Mouse (Mus musculus) CH12.LX (cell line): Measurements from ENCODE around the gene Gm10447. TPM values are rescaled to one million over a fixed set of nuclear protein-coding genes. Genes with fewer than 3 reads are reported as not detected.

Experiments
- DNase-seq: peaks from one replicate; pipeline ENCODE4 v3.0.0-alpha.2; 2013; ENCODE audit errors: extremely low read depth
- H3K27ac ChIP-seq: 2 replicates; pipeline ENCODE4 v1.5.1; 2012; ENCODE audit warnings: low read depth, mild to moderate bottlenecking, control low read depth, moderate library complexity; ENCODE audit not compliant: insufficient read depth
- H3K27me3 ChIP-seq: replicated peaks from 2 replicates; pipeline ENCODE3; 2012; ENCODE audit warnings: inconsistent platforms
- H3K36me3 ChIP-seq, 2 experiments: replicated peaks in 1 of 2; 2 replicates each; pipeline versions ENCODE3 to v1.6.1; 2012; ENCODE audit warnings: inconsistent platforms in 1 of 2, low read length in 1 of 2, mild to moderate bottlenecking in 1 of 2, mixed read lengths in 1 of 2, moderate library complexity in 1 of 2; ENCODE audit not compliant: control insufficient read depth in 1 of 2, insufficient read depth in 1 of 2
- H3K4me1 ChIP-seq, 2 experiments: 2 replicates each; pipeline ENCODE4 v1.6.1; 2012; ENCODE audit warnings: inconsistent platforms in 1 of 2, moderate library complexity in 1 of 2; ENCODE audit not compliant: insufficient read depth in 2 of 2, control insufficient read depth in 1 of 2
- H3K4me2 ChIP-seq: 2 replicates; pipeline ENCODE4 v1.6.1; 2012; ENCODE audit warnings: low read depth, mild to moderate bottlenecking, control low read depth; ENCODE audit not compliant: poor library complexity, insufficient read depth, severe bottlenecking
- H3K4me3 ChIP-seq, 3 experiments: fragments of 150-350 bp in 1 of 3; sonication (generic) in 1 of 3; replicated peaks in 1 of 3; 2 replicates each; pipeline versions ENCODE3 to v1.5.1; 2011 to 2012; ENCODE audit warnings: low read depth in 2 of 3, low read length in 2 of 3, mild to moderate bottlenecking in 2 of 3, moderate library complexity in 2 of 3, control low read depth in 1 of 3, improper control_type of control experiment in 1 of 3, inconsistent platforms in 1 of 3, mixed read lengths in 1 of 3; ENCODE audit not compliant: poor library complexity in 1 of 3
- H3K79me2 ChIP-seq: replicated peaks from 2 replicates; pipeline ENCODE4 v1.6.1; 2012; ENCODE audit warnings: mild to moderate bottlenecking, moderate library complexity; ENCODE audit not compliant: control insufficient read depth, poor library complexity, insufficient read depth, severe bottlenecking; ENCODE audit errors: extremely low read depth
- H3K9ac ChIP-seq: 2 replicates; pipeline ENCODE4 v1.6.1; 2012; ENCODE audit warnings: low read depth, mild to moderate bottlenecking, control low read depth, moderate library complexity; ENCODE audit not compliant: insufficient read depth
- H3K9me3 ChIP-seq: replicated peaks from 2 replicates; pipeline ENCODE3; 2012; ENCODE audit warnings: low read length, inconsistent platforms, mixed read lengths
- BHLHE40 ChIP-seq: IDR thresholded peaks from 2 replicates; pipeline ENCODE4 v1.6.1; 2011; ENCODE audit warnings: mild to moderate bottlenecking, low read depth, low read length, improper control_type of control experiment
- CTCF ChIP-seq, 2 experiments: IDR thresholded peaks in 1 of 2; conservative IDR thresholded peaks in 1 of 2; 2 replicates each; pipeline ENCODE4 v1.5.1; 2011 to 2012; ENCODE audit warnings: low read depth in 2 of 2, low read length in 2 of 2, improper control_type of control experiment in 1 of 2, inconsistent platforms in 1 of 2, mild to moderate bottlenecking in 1 of 2, moderate library complexity in 1 of 2
- ELF1 ChIP-seq: IDR thresholded peaks from 2 replicates; pipeline ENCODE4 v1.6.1; 2014; ENCODE audit warnings: low read depth, mild to moderate bottlenecking, inconsistent platforms, low read length, improper control_type of control experiment
- ETS1 ChIP-seq: conservative IDR thresholded peaks from 2 replicates; pipeline ENCODE4 v1.6.1; 2012; ENCODE audit warnings: low read depth, mild to moderate bottlenecking, inconsistent platforms, low read length, improper control_type of control experiment, moderate library complexity
- GABPA ChIP-seq: IDR thresholded peaks from 2 replicates; pipeline ENCODE4 v1.6.1; 2012; ENCODE audit warnings: low read depth, low read length, improper control_type of control experiment, inconsistent platforms; ENCODE audit not compliant: insufficient replicate concordance
- JUN ChIP-seq: IDR thresholded peaks from 2 replicates; pipeline ENCODE4 v1.6.1; 2011; ENCODE audit warnings: low read depth, mild to moderate bottlenecking, low read length, improper control_type of control experiment, moderate library complexity; ENCODE audit not compliant: insufficient read depth
- KAT2A ChIP-seq: IDR thresholded peaks from 2 replicates; pipeline ENCODE4 v1.6.1; 2012; ENCODE audit warnings: low read length, improper control_type of control experiment, inconsistent platforms; ENCODE audit not compliant: insufficient replicate concordance
- MAX ChIP-seq: IDR thresholded peaks from 2 replicates; pipeline ENCODE4 v1.6.1; 2011; ENCODE audit warnings: low read length, improper control_type of control experiment
- MXI1 ChIP-seq: IDR thresholded peaks from 2 replicates; pipeline ENCODE4 v1.6.1; 2011; ENCODE audit warnings: mild to moderate bottlenecking, low read depth, low read length, improper control_type of control experiment
- MYC ChIP-seq: IDR thresholded peaks from 2 replicates; pipeline ENCODE4 v1.6.1; 2011; ENCODE audit warnings: low read depth, mild to moderate bottlenecking, improper control_type of control experiment, low read length
- NELFE ChIP-seq: IDR thresholded peaks from 2 replicates; pipeline ENCODE4 v1.6.1; 2011; ENCODE audit warnings: low read depth, low read length, improper control_type of control experiment
- POLR2A ChIP-seq: IDR thresholded peaks from 2 replicates; pipeline ENCODE4 v1.6.1; 2011; ENCODE audit warnings: low read depth, mild to moderate bottlenecking, improper control_type of control experiment, low read length
- POLR2AphosphoS2 ChIP-seq: IDR thresholded peaks from 2 replicates; pipeline ENCODE4 v1.6.1; 2011; ENCODE audit warnings: low read depth, low read length, improper control_type of control experiment
- RCOR1 ChIP-seq: conservative IDR thresholded peaks from 2 replicates; pipeline ENCODE4 v1.6.1; 2012; ENCODE audit warnings: low read depth, mild to moderate bottlenecking, inconsistent platforms, low read length, improper control_type of control experiment
- TBP ChIP-seq: conservative IDR thresholded peaks from 2 replicates; pipeline ENCODE4 v1.6.1; 2011; ENCODE audit warnings: low read depth, low read length, improper control_type of control experiment
- TCF12 ChIP-seq: IDR thresholded peaks from 2 replicates; pipeline ENCODE4 v1.6.1; 2014; ENCODE audit warnings: low read depth, mild to moderate bottlenecking, inconsistent platforms, low read length, improper control_type of control experiment
- UBTF ChIP-seq: IDR thresholded peaks from 2 replicates; pipeline ENCODE4 v1.6.1; 2012; ENCODE audit warnings: low read depth, mild to moderate bottlenecking, inconsistent platforms, low read length, improper control_type of control experiment, moderate library complexity
- USF1 ChIP-seq: IDR thresholded peaks from 2 replicates; pipeline ENCODE4 v1.6.1; 2014; ENCODE audit warnings: low read depth, mild to moderate bottlenecking, inconsistent platforms, low read length, improper control_type of control experiment
- USF2 ChIP-seq: conservative IDR thresholded peaks from 2 replicates; pipeline ENCODE4 v1.6.1; 2011; ENCODE audit warnings: low read depth, low read length, improper control_type of control experiment
- ZMIZ1 ChIP-seq: IDR thresholded peaks from 2 replicates; pipeline ENCODE4 v1.6.1; 2012; ENCODE audit warnings: low read depth, mild to moderate bottlenecking, inconsistent platforms, low read length, improper control_type of control experiment
- ZNF384 ChIP-seq: IDR thresholded peaks from 2 replicates; pipeline ENCODE4 v1.6.1; 2012; ENCODE audit warnings: low read depth, low read length, improper control_type of control experiment, inconsistent platforms
- dilution Hi-C: fragments of 300-500 bp; cut with MboI; formaldehyde crosslinking; loops from 2 replicates; pipeline ENCODE4 v1.14.3; 2020; ENCODE audit warnings: low sequenced_read_pairs; ENCODE audit not compliant: extremely low pct_unique_long_range_greater_than_20kb, extremely low pct_ligation_motif_present
- in situ Hi-C: fragments of 300-500 bp; cut with MboI; formaldehyde crosslinking; loops from 3 replicates; pipeline ENCODE4 v1.14.3; 2019; ENCODE audit warnings: low sequenced_read_pairs, low pct_ligation_motif_present, low pct_unique_long_range_greater_than_20kb, mixed read lengths
- polyA plus RNA-seq: library from polyadenylated mRNA; unstranded; fragments of >175 nt; gene quantifications from 2 replicates; pipeline ENCODE4 v1.2.1, GENCODE M21; 2012; ENCODE audit warnings: low read depth; ENCODE audit not compliant: insufficient read length
- total RNA-seq, 2 experiments: library from RNA; depleted of rRNA; stranded (reverse); fragments of 300-350 nt in 1 of 2; fragments of >200 nt in 1 of 2; gene quantifications; 2 replicates each; pipeline ENCODE4 v1.2.3; 2012 to 2014

Gm10447 gene
- total and polyA plus RNA-seq, 3 experiments, result not detected

- Histone ChIP-seq H3K27me3 (peaks cover 3% of the 10 kb centered on the region), H3K4me2 (no peak overlapping the region), H3K27ac (no peak overlapping the region), H3K4me3 (no peak overlapping the region), H3K9ac (no peak overlapping the region), H3K4me1 (peaks cover 17 to 33% of the 10 kb centered on the region in 2 experiments), H3K79me2 (peaks cover 18% of the 10 kb centered on the region), H3K9me3 (no peaks in the 10 kb centered on the region), H3K36me3 (peaks cover 9 to 15% of the 10 kb centered on the region in 2 experiments)
- no peak for TF ChIP-seq CTCF (conservative IDR thresholded peaks at IDR 0.05 in 1 of 2, IDR thresholded peaks at IDR 0.05 in 1 of 2; ENCODE audit: low read depth in 2 of 2, low read length in 2 of 2)
- no peak for TF ChIP-seq JUN
- no peak for TF ChIP-seq RCOR1
- TF ChIP-seq TBP, result no peak
- TF ChIP-seq ZNF384, result no peak
- dilution Hi-C loops, result no loop called here
- no peak for DNase-seq
- in situ Hi-C loops, result no loop called here
These were observed 23.9 kb downstream of the Gm10447 start for GRCm38 (mm10) chr11:53433057-53433456.

GRCm38 (mm10) chr11:53431347-53432056 is 25.4 kb downstream of the Gm10447 start:
- no peak for DNase-seq
- Histone ChIP-seq H3K4me1 (peaks cover 14 to 28% of the 10 kb centered on the region in 2 experiments), H3K27me3 (peaks cover 3% of the 10 kb centered on the region), H3K36me3 (peaks cover 12 to 26% of the 10 kb centered on the region in 2 experiments), H3K9me3 (no peaks in the 10 kb centered on the region), H3K4me3 (peak overlapping the region; percentile 28 to 49 (median 44)), H3K4me2 (peak overlapping the region; percentile 63), H3K79me2 (peaks cover 18% of the 10 kb centered on the region), H3K9ac (0 out of 2 replicates have a peak overlapping the region, but pooled peaks have one; percentile 14), H3K27ac (no peak overlapping the region)
- in situ Hi-C loops, result no loop called here
- dilution Hi-C loops, result no loop called here
- TF ChIP-seq NELFE (0 out of 2 replicates have a peak, but pooled peaks have one; percentile 53), MYC (no peak), ZMIZ1 (no peak), MXI1 (0 out of 2 replicates have a peak, but pooled peaks have one; percentile 45), TBP (no peak), ZNF384 (no peak)

DNA sequence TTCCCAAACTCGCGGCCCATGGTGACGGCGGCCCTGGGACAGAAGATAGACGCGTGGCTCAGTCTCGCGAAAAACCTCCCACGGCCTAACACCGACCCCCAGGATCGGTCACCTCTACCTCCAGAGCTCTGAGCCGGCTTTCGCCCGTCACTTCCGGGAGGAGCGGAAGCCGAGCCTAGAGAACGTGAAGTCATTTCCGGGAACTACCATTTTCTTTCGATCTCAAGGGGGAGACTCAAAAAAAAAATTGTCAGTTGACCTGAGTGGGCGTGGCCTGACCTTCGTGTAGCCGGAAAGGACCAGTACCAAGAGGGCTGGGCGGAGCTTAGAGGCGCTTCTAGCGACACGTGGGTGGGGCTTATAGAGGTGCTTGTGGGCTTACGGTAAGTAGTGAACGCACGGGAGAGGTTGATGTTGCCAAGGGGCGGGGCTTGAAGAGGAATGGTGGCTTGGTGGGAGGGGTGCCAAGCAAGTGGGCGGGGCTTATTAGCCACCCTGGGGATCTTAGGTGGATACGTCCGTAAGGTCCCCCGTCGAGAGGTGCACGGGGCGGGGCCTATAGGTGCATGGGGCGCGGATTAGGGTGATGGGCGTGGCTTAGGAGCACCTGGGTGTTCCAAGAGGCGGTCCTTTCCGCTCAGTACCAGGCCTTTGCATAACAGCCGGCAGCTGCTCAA is 26.1 kb downstream of the Gm10447 start, which contains the start of the genes Uqcrq and Gdf9:
Gene Uqcrq, minus strand, starts transcription at position 162 of the 677 bp plus-strand sequence.
Gene Gdf9, plus strand, starts transcription at position 354 of the 677 bp plus-strand sequence.
- H3K9ac ChIP-seq, result peak within 1 kb of the TSS; percentile 99
- H3K4me3 ChIP-seq, result peak within 1 kb of the TSS; percentile 91 to 100 (median 98)
- H3K27ac ChIP-seq, result peak within 1 kb of the TSS; percentile 92
- no peaks in the 10 kb centered on the region for H3K9me3 ChIP-seq
- DNase-seq, result peak; percentile 100
- H3K36me3 ChIP-seq, result peaks cover 12 to 29% of the 10 kb centered on the region in 2 experiments
- dilution Hi-C loops, result no loop called here
- H3K79me2 ChIP-seq, result peaks cover 18% of the 10 kb centered on the region
- H3K4me1 ChIP-seq, result peaks cover 8 to 21% of the 10 kb centered on the region in 2 experiments
- H3K4me2 ChIP-seq, result peak within 1 kb of the TSS; percentile 85
- in situ Hi-C loops, result no loop called here
- H3K27me3 ChIP-seq, result peaks cover 3% of the 10 kb centered on the region
- TF ChIP-seq USF1, result peak; percentile 60
- peak; percentile 84 for TF ChIP-seq TBP
- TF ChIP-seq RCOR1, result no peak
- peak; percentile 70; the same call in 1 of the 2 replicates for TF ChIP-seq POLR2AphosphoS2
- peak; percentile 73; the same call in 1 of the 2 replicates for TF ChIP-seq KAT2A
- TF ChIP-seq USF2, result 0 out of 2 replicates have a peak, but pooled peaks have one; percentile 6
- peak; percentile 37; the same call in 1 of the 2 replicates for TF ChIP-seq ETS1
- TF ChIP-seq UBTF, result peak; percentile 77; the same call in 1 of the 2 replicates
- peak; percentile 98 for TF ChIP-seq ZNF384
- no peak; the same call in 1 of the 2 replicates for TF ChIP-seq GABPA
- peak; percentile 95 for TF ChIP-seq ELF1
- peak; percentile 52; the same call in 1 of the 2 replicates for TF ChIP-seq JUN
- TF ChIP-seq POLR2A, result peak; percentile 93
- peak; percentile 80 for TF ChIP-seq BHLHE40
- peak; percentile 39 for TF ChIP-seq TCF12
- no peak; the same call in 1 of the 2 replicates for TF ChIP-seq MAX
